Mouse (Mus musculus) inflammation-experienced regulatory T-cells (primary cell): ENCODE data around the gene Ms4a1. TPM values are rescaled to one million over a fixed set of nuclear protein-coding genes. Genes with fewer than 3 reads are reported as not detected.

Experiments used
- polyA plus RNA-seq, 2 experiments: library from polyadenylated mRNA; unstranded; fragments of 100-300 nt; shearing (Covaris generic); gene quantifications; one replicate each; pipeline ENCODE4 v1.2.1; 2017

Gene Ms4a1
- 10 to 100 TPM in 1 of 2 experiments, 1 to 10 TPM in 1; 4.1 to 14.7 TPM for polyA plus RNA-seq

DNA sequence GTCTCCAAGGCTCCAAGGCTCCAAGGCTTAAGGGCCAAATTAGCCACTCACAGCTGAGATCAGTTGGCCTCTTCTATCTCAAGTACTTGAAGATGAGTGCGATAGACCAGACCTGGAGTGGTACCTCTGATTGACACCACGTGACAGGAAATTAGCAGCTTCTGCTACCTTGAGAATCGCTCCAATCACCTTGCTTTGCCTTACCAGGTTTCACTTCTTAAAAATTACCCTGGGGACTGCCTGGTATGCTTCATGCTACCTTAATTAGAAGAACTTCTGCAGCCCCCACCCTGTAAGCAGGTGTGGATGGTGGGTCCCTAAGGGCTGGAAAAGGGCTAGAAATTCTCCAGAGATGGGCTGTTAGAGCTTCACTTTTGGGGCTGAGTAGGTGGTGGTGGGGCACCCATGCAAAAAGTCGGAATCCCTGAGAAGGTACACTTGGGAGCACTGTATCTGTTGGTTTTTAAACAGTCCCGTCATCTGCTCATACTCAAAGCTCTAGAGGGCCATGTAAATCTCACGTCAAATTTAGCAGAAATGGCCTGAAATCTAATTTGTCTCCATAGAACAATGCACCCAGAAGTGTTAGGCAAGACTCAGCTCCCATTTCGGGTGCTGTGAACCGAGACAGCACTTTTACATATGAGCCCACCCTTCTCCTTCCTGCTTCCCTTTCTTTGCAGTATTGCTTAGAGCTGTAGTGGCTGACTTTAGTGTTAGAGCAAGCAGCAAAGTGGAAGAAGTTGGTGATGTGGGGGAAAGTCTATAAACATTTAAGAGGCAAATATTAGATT is at the start of gene Ms4a1:
Gene Ms4a1, minus strand, starts transcription at position 190 of the 794 bp plus-strand sequence.

DNA sequence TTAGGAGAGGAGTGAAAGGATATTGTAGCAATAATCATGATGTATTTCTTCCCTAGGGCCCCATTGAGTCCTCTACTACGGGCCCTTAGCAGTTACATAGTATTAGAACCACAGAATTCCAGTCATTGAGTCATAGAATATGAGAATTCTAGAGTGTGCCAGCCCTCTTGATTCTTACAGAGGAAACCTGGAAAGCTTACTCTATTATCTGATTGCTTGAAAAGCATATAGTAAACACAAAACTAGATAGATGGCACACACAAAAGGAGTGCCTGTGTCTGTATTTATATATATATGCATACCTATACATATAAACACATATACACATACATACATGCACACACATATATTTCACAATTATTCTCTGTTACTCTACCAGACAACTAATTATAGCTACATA is 48.3 kb upstream of the Ms4a1 start, which contains the start of gene Ms4a14:
Gene Ms4a14, minus strand, starts transcription at position 101 of the 400 bp plus-strand sequence.

DNA sequence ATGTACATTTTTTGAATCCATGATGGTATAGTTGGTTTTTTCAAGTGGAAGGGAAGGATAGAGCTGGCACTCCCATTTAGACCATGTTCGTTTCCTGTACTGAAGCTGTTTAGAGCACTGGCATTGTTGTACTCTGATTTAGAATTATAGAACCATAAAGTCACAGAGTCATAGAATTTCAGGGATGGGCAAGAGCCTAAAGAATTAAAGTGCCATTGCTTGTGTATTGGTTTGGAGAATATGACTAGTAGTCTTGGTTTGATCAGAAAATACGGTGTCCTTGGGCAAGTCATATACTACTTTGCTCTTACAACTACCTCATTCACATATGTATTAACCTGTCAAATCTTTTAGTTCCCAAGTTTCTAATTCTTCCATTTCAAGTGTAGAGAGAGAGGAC is 17.7 kb upstream of the Ms4a1 start, which contains the start of gene Ms4a5:
Gene Ms4a5, minus strand, starts transcription at position 101 of the 400 bp plus-strand sequence.

DNA sequence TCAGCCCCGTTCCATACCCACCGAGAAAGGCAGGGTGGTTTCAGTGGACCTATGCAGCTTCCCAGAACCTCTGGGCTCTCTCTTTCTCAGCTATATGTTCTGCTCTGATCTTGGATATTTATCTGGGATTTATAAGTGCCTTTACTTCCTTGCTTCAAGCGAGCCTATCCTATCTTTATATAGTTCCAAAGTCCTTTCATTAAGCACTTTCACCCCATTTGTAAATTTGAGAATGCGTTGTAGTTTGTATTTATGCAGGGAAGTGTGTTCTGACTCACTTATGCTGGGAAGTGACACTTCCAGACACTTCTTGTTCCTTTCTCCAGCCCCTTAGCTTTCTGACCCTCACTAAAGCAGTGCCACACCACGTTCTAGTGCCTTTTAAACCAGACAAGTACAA is 33.7 kb downstream of the Ms4a1 start, which contains the start of gene Ms4a12:
Gene Ms4a12, minus strand, starts transcription at position 101 of the 400 bp plus-strand sequence.

Other genes starting within 250 kb of the Ms4a1 start
- gene Ms4a18, start 248.2 kb downstream of the Ms4a1 start, polyA plus RNA-seq = under 1 TPM in 1 of 2 experiments, not detected in 1; 0.45 TPM
- 1 to 10 TPM in 1 of 2 experiments, under 1 TPM in 1; 0.18 to 2.2 TPM for gene Ms4a8a, start 185.1 kb downstream of the Ms4a1 start, polyA plus RNA-seq
- gene 1700017D01Rik, start 135.4 kb downstream of the Ms4a1 start, polyA plus RNA-seq = not detected
- not detected for gene 1700025F22Rik, start 100.9 kb downstream of the Ms4a1 start, polyA plus RNA-seq
- not detected for gene Ms4a13, start 69.5 kb downstream of the Ms4a1 start, polyA plus RNA-seq
- under 1 TPM in 1 of 2 experiments, not detected in 1; 0.20 TPM for gene Ms4a12, start 33.8 kb downstream of the Ms4a1 start, polyA plus RNA-seq
- not detected for gene Ms4a5, start 17.6 kb upstream of the Ms4a1 start, polyA plus RNA-seq
- under 1 TPM in 1 of 2 experiments, not detected in 1; 0.07 TPM for gene Ms4a14, start 48.2 kb upstream of the Ms4a1 start, polyA plus RNA-seq
- 1 to 10 TPM in 1 of 2 experiments, under 1 TPM in 1; 0.43 to 1.8 TPM for gene Ms4a7, start 69.9 kb upstream of the Ms4a1 start, polyA plus RNA-seq
- 1 to 10 TPM in 1 of 2 experiments, under 1 TPM in 1; 0.45 to 1.6 TPM for gene Ms4a4a, start 109.3 kb upstream of the Ms4a1 start, polyA plus RNA-seq
- gene Ms4a4c, start 138.5 kb upstream of the Ms4a1 start, polyA plus RNA-seq = 100 to 1,000 TPM in 1 of 2 experiments, 10 to 100 TPM in 1; 38.9 to 156 TPM
- 1,000 to 10,000 TPM; 2,238 to 3,168 TPM for gene Ms4a4b, start 177.3 kb upstream of the Ms4a1 start, polyA plus RNA-seq
- gene Ms4a6c, start 203.1 kb upstream of the Ms4a1 start, polyA plus RNA-seq = 10 to 100 TPM; 12.9 to 14.6 TPM
- gene Gm8369, start 219.7 kb upstream of the Ms4a1 start, polyA plus RNA-seq = 100 to 1,000 TPM; 228 to 249 TPM